Mouse (Mus musculus) lung, embryonic 16.5 days (tissue): ENCODE results near the gene Nlk. TPM values are rescaled to one million over a fixed set of nuclear protein-coding genes. Genes with fewer than 3 reads are reported as not detected.

Experiments used
- ATAC-seq: fragments of 200-750 bp; cut with Nextera tagmentation; 2 replicates; pipeline ENCODE4 v1.8.0; 2017; ENCODE audit warnings: low read depth, mild to moderate bottlenecking, moderate library complexity
- H3K27ac ChIP-seq: fragments of 300-500 bp; sonication (generic); 2 replicates; pipeline ENCODE4 v1.5.1; 2014; ENCODE audit warnings: mild to moderate bottlenecking, control low read depth, low read length
- H3K27me3 ChIP-seq: fragments of 300-500 bp; sonication (generic); 2 replicates; pipeline ENCODE4 v1.6.1; 2014; ENCODE audit warnings: low read depth, low read length, mixed read lengths; ENCODE audit not compliant: control insufficient read depth, insufficient read depth
- H3K36me3 ChIP-seq: fragments of 300-500 bp; sonication (generic); 2 replicates; pipeline ENCODE4 v1.6.1; 2014; ENCODE audit warnings: low read length; ENCODE audit not compliant: control insufficient read depth, insufficient read depth
- H3K4me1 ChIP-seq: fragments of 300-500 bp; sonication (generic); replicated peaks from 2 replicates; pipeline ENCODE4 v1.6.1; 2014; ENCODE audit warnings: low read length, mixed read lengths; ENCODE audit not compliant: control insufficient read depth, insufficient read depth
- H3K4me2 ChIP-seq: fragments of 300-500 bp; sonication (generic); 2 replicates; pipeline ENCODE4 v1.6.1; 2014; ENCODE audit warnings: low read depth, low read length, control low read depth
- H3K4me3 ChIP-seq: fragments of 300-500 bp; sonication (generic); 2 replicates; pipeline ENCODE4 v1.5.1; 2014; ENCODE audit warnings: mild to moderate bottlenecking, low read length, control low read depth
- H3K9ac ChIP-seq: fragments of 300-500 bp; sonication (generic); 2 replicates; pipeline ENCODE4 v1.6.1; 2014; ENCODE audit warnings: low read length, control low read depth
- H3K9me3 ChIP-seq: fragments of 300-500 bp; sonication (generic); 2 replicates; pipeline ENCODE4 v1.6.1; 2016; ENCODE audit warnings: low read length; ENCODE audit not compliant: control insufficient read depth
- WGBS: fragments of 180-500 bp; shearing (Covaris S2); extraction: QIAGEN DNeasy Blood & Tissue Kit; methylation state at CpG from one replicate; pipeline ENCODE4 v1.1.7; 2014; 5-methylcytosine and 5-hydroxymethylcytosine counted together
- polyA plus RNA-seq: library from polyadenylated mRNA; unstranded; fragments of >200 nt; fragmentation: Nextera tagmentation; extraction: Ambion mirVana; gene quantifications from 2 replicates; pipeline ENCODE4 v1.2.1, GENCODE M21; 2015

Gene Nlk
- polyA plus RNA-seq, 1 experiment from 2014 or later, result 13.6 TPM

DNA sequence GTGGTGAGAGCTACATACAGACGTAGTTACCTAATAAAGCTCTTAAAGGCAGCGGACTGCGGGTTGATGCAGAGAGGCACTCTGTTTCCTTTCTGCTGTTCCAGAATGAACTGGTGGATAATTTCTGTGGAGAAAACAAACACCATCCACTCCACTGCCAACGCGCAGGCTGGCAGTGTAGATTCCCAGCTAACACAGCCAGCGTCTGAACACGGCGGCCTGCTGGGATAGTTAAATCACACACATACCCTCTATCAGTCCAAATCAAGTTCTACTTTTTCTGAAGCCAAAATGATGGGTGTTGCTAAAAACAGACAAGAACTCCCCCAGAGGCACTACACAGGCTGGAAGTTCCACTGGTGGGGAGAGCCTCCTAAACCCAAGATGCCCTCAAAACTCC lies 125.7 kb downstream of the Nlk start:
- Histone ChIP-seq H3K4me2 (no peak overlapping the region), H3K4me1 (peaks cover under 1% of the 10 kb centered on the region; the same call in 1 of the 2 replicates), H3K27ac (no peak overlapping the region), H3K9me3 (no peaks in the 10 kb centered on the region), H3K4me3 (no peak overlapping the region), H3K36me3 (peaks cover 8% of the 10 kb centered on the region), H3K27me3 (no peaks in the 10 kb centered on the region), H3K9ac (no peak overlapping the region)
- no peak for ATAC-seq
- 96% methylated on average over 8 of the region's 8 CpGs for WGBS

DNA sequence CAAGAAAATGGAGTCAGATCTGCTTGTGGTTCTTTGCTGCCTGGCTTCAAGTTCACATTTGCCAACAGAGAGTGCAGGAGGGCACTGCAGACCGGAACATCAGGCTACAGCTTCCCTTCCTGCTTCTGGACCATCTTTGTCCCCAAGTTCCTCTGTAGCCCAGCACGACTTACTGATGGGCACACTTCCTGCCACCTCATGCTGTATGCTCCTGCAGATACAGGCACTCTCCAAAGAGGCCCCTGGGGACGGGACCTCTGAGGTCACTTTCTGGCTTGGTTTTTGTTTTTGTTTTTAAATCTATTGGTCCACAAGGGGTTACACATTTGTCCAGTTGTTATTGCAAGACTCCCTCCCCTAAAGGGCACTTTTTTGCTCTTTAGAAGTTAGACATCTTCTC lies 127.4 kb downstream of the Nlk start:
- 46% methylated on average over 3 of the region's 3 CpGs for WGBS
- 0 out of 2 replicates have a peak overlapping the region, but pooled peaks have one; percentile 24 for H3K27ac ChIP-seq

DNA sequence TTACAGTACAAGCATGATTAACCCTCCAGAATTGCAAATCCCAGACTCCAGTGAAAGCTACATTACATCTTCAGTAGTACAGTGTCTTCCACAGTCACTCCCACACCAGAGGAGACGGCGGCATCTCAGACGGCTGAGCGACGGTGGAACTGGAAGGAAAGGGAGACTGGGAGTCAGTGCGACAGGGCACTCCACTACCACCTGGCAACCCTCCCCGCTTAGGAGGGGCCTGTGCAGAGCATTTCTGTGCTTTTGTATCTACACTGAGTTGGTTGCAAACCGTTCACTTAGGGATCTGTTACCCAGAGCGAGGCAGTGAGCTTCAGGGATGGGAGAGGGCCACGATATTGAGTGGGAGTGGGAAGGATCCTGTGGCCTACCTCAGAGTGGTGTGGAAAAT lies 128.3 kb downstream of the Nlk start:
- H3K4me1 ChIP-seq, result peaks cover 3% of the 10 kb centered on the region; the same call in 1 of the 2 replicates
- no peak overlapping the region for H3K27ac ChIP-seq
- no peak overlapping the region for H3K4me2 ChIP-seq
- H3K9ac ChIP-seq, result no peak overlapping the region
- WGBS, result 83% methylated on average over 10 of the region's 10 CpGs
- no peaks in the 10 kb centered on the region for H3K27me3 ChIP-seq
- H3K9me3 ChIP-seq, result no peaks in the 10 kb centered on the region
- no peak for ATAC-seq
- H3K4me3 ChIP-seq, result no peak overlapping the region
- peaks cover 5% of the 10 kb centered on the region for H3K36me3 ChIP-seq

More for the DNA sequence above, 127.4 kb downstream of the Nlk start:
- Histone ChIP-seq H3K4me2 (no peak overlapping the region), H3K27me3 (no peaks in the 10 kb centered on the region), H3K36me3 (peaks cover 8% of the 10 kb centered on the region), H3K9me3 (no peaks in the 10 kb centered on the region), H3K9ac (no peak overlapping the region), H3K4me1 (peaks cover 3% of the 10 kb centered on the region; the same call in 1 of the 2 replicates), H3K4me3 (no peak overlapping the region)
- ATAC-seq, result no peak

DNA sequence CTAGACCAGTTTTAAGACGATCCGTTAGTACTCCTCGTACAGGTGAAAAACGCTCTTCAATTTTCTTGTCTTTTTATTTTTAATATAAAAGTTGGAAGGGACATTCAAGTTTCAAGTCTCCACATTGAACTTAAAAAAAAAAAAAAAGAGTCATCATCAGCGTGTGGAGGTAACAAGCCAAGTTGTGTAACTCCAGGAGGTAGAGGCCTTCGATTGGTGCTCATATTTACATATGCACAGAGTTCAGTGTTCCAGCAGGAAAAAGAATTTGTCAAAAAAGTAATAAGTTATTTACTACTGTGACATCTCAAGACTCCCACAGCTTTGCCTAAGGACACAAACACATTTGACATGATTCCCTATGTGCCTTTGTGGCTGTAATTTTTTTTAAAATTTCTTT lies 129.6 kb downstream of the Nlk start:
- Histone ChIP-seq H3K4me2 (no peak overlapping the region), H3K27me3 (no peaks in the 10 kb centered on the region), H3K27ac (no peak overlapping the region), H3K9ac (no peak overlapping the region), H3K36me3 (peaks cover 2% of the 10 kb centered on the region), H3K9me3 (no peaks in the 10 kb centered on the region), H3K4me1 (peaks cover 3% of the 10 kb centered on the region; the same call in 1 of the 2 replicates), H3K4me3 (no peak overlapping the region)
- 73% methylated on average over 6 of the region's 6 CpGs for WGBS
- ATAC-seq, result no peak

DNA sequence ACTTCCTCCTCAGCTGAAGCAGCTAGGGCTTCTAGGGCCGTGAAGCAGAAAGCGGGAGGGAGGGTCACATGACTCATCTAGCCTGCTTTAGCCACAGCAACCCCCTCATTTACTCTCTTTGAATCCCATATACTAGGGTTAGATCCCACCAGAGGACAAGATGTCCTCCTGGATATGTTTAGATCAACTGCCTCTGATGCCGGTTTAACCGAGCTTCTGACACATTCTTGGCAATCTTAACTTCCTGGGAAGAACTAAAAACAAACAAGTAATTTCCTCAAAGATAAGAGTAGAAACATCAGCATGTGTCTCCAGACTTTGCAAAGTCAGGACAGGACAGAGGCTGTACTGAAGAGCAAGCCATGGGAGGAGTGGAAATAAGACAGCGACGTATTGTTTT lies 130.4 kb downstream of the Nlk start:
- 31% methylated on average over 6 of the region's 6 CpGs for WGBS

DNA sequence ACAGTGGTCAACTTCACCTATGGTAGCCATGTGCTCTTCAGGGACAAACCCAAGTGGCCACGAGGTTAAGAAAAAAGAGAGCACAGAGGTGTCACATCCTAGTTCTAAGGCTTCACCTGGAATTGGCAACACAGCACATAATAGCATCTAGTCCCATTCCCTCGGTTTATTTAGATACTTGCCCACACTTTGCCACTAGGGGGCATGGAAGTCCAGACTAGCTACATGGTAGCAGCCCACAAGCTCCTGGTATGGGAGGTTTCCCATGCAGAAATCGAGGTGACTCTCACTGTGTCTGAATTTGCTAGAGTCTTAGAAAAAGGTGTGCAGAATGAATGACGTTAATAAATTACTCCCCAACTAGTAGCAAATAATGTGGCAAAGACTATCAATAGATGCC lies 136.7 kb downstream of the Nlk start:
- no peak overlapping the region for H3K4me3 ChIP-seq
- peak; percentile 76 for ATAC-seq
- H3K27ac ChIP-seq, result no peak overlapping the region
- no peaks in the 10 kb centered on the region for H3K27me3 ChIP-seq
- H3K4me2 ChIP-seq, result no peak overlapping the region
- no peaks in the 10 kb centered on the region for H3K4me1 ChIP-seq
- no peaks in the 10 kb centered on the region for H3K9me3 ChIP-seq
- WGBS, result 14% methylated on average over 4 of the region's 4 CpGs
- H3K36me3 ChIP-seq, result no peaks in the 10 kb centered on the region
- H3K9ac ChIP-seq, result no peak overlapping the region

More for the DNA sequence above, 130.4 kb downstream of the Nlk start:
- Histone ChIP-seq H3K4me1 (peaks cover 3% of the 10 kb centered on the region; the same call in 1 of the 2 replicates), H3K4me3 (no peak overlapping the region), H3K27me3 (no peaks in the 10 kb centered on the region), H3K36me3 (peaks cover 2% of the 10 kb centered on the region), H3K27ac (peak overlapping the region; percentile 85), H3K9me3 (no peaks in the 10 kb centered on the region), H3K9ac (no peak overlapping the region), H3K4me2 (no peak overlapping the region)
- ATAC-seq, result peak; percentile 97

DNA sequence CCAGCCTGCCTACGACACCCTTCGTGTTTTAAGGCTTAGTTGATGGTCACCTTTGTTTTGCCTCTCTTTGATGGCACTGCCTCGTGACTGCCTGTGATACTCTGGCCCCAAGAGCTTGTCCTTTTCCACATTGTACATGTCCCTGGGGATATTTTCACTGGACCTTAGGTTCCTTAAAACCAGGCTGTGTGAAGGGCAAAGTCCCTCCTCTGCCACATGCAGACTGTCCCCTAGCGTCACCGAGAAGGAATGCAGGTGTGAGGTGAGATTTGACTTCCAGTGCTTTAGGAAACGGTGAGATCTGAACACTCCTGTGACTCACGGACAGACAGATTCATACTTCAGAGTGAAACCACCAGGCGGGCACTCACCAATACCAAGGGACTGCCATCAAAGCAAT lies 139.9 kb downstream of the Nlk start:
- H3K4me2 ChIP-seq, result no peak overlapping the region
- WGBS, result 51% methylated on average over 8 of the region's 8 CpGs
- H3K36me3 ChIP-seq, result no peaks in the 10 kb centered on the region
- H3K4me3 ChIP-seq, result no peak overlapping the region
- H3K9me3 ChIP-seq, result no peaks in the 10 kb centered on the region
- no peaks in the 10 kb centered on the region for H3K4me1 ChIP-seq
- no peak overlapping the region for H3K27ac ChIP-seq
- H3K27me3 ChIP-seq, result no peaks in the 10 kb centered on the region
- no peak overlapping the region for H3K9ac ChIP-seq
- ATAC-seq, result no peak

DNA sequence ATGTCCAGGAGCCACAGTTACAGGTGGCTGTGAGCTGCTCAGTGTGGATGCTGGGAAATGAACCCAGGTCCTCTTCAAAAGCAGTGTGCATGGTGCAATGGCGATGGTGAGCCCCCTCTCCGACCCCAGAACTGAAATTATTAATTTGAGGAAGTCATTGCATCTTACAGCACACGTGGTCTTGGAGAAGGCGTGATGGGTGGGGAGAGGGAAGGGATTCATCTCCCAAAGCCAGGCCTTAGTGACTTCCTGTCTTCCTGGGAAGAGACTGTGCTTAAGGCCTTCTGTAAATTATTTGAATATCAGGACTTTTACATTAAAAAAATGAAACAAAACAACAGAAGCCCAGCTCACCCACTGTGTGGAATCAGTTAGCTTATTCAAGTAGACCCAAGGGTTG lies 141.1 kb downstream of the Nlk start:
- H3K27me3 ChIP-seq, result no peaks in the 10 kb centered on the region

DNA sequence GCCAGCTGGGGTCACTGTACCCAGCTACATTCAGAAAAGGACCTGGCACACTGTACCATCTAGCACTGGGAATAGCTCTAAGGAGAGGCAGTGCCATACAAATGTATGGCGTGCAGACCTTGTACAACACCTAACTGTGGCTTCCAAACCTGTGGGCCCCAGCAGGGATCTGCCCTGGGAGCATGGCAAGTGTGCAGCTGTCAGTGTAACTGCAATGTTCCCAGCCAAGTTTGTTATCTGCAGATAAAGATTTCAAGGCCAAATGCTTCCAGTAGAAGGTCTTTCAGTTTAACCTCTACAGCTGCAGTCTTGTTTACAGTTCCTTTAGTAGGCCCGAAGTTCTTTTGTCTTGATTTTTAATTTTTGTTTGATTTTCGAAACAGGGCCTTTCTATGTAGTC lies 141.6 kb downstream of the Nlk start:
- no peak overlapping the region for H3K27ac ChIP-seq
- no peaks in the 10 kb centered on the region for H3K9me3 ChIP-seq
- no peak overlapping the region for H3K9ac ChIP-seq
- H3K4me1 ChIP-seq, result 0 out of 2 replicates have a peak, but pooled peaks cover 3% of the 10 kb centered on the region
- no peak overlapping the region for H3K4me2 ChIP-seq
- H3K27me3 ChIP-seq, result no peaks in the 10 kb centered on the region
- no peaks in the 10 kb centered on the region for H3K36me3 ChIP-seq
- 58% methylated on average over 3 of the region's 3 CpGs for WGBS
- no peak overlapping the region for H3K4me3 ChIP-seq
- ATAC-seq, result no peak

More for the DNA sequence above, 141.1 kb downstream of the Nlk start:
- no peaks in the 10 kb centered on the region for H3K9me3 ChIP-seq
- ATAC-seq, result no peak
- H3K4me2 ChIP-seq, result no peak overlapping the region
- no peak overlapping the region for H3K4me3 ChIP-seq
- 59% methylated on average over 4 of the region's 4 CpGs for WGBS
- H3K27ac ChIP-seq, result no peak overlapping the region
- 0 out of 2 replicates have a peak, but pooled peaks cover 1% of the 10 kb centered on the region for H3K4me1 ChIP-seq
- no peak overlapping the region for H3K9ac ChIP-seq
- no peaks in the 10 kb centered on the region for H3K36me3 ChIP-seq

DNA sequence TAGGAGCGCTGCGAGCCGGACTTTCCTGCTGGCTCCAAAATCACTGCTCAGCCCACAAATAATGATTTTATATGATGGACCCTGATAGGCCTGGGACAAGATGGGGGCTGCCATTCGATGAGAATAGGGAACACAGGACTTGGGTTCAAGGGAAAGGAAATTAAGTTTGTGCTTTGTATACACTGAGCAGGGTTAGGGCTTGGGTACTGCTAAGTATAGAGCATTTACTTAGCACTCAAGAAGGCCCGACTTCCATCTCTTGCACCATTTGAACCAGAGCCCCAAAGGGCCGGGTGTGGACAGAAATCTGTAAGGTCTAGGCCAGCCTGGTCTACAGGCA lies 146.1 kb downstream of the Nlk start:
- Histone ChIP-seq H3K4me1 (peaks cover 25% of the 10 kb centered on the region), H3K27ac (peak overlapping the region; percentile 69), H3K9ac (peak overlapping the region; percentile 72), H3K4me2 (peak overlapping the region; percentile 93), H3K9me3 (no peaks in the 10 kb centered on the region), H3K4me3 (peak overlapping the region; percentile 79), H3K27me3 (no peaks in the 10 kb centered on the region), H3K36me3 (no peaks in the 10 kb centered on the region)
- WGBS, result 32% methylated on average over 6 of the region's 6 CpGs
- ATAC-seq, result peak; percentile 22
